In genomic region chr10:111509103-111509784, GRCm38 (mm10) we compare ENCODE assay signal across 7 mouse cellular contexts. TPM values are rescaled to one million over a fixed set of nuclear protein-coding genes. Genes with fewer than 3 reads are reported as not detected.
DNase-seq lines count a peak whose midpoint lies in the region; ATAC-seq and TF ChIP-seq lines count a peak whose summit lies in the region.

No protein-coding gene starts in this region.

- no peaks in the 10 kb centered on the region for H3K27me3 ChIP-seq in lung, embryonic 14.5 days (ENCODE audit: insufficient read depth, low read length)
- H3K27me3 ChIP-seq in embryonic facial prominence, embryonic 14.5 days (replicated peaks; ENCODE audit: control insufficient read depth, insufficient read depth, low read length) = no peaks in the 10 kb centered on the region
- H3K27me3 ChIP-seq in intestine, embryonic 16.5 days (replicated peaks; ENCODE audit: control insufficient read depth, insufficient read depth, low read length) = no peaks in the 10 kb centered on the region
- H3K27me3 ChIP-seq in neural tube, embryonic 13.5 days = no peaks in the 10 kb centered on the region

- no peaks in the 10 kb centered on the region for H3K9me3 ChIP-seq in lung, embryonic 14.5 days (ENCODE audit: low read depth, low read length)
- no peaks in the 10 kb centered on the region for H3K9me3 ChIP-seq in embryonic facial prominence, embryonic 14.5 days (ENCODE audit: control insufficient read depth, low read length)
- no peaks in the 10 kb centered on the region for H3K9me3 ChIP-seq in intestine, embryonic 16.5 days (ENCODE audit: control insufficient read depth, low read length)
- H3K9me3 ChIP-seq in neural tube, embryonic 13.5 days = no peaks in the 10 kb centered on the region

- peak overlapping the region; percentile 91 for H3K4me3 ChIP-seq in lung, embryonic 14.5 days (ENCODE audit: low read depth, low read length)
- H3K4me3 ChIP-seq in lung, adult 2 months (replicated peaks; ENCODE audit: extremely low read depth, low read depth, low read length) = no peak overlapping the region
- peak overlapping the region; percentile 83 for H3K4me3 ChIP-seq in embryonic facial prominence, embryonic 14.5 days (ENCODE audit: low read depth, low read length)
- H3K4me3 ChIP-seq in intestine, embryonic 16.5 days (ENCODE audit: low read length) = peak overlapping the region; percentile 66
- peak overlapping the region; percentile 66 for H3K4me3 ChIP-seq in neural tube, embryonic 13.5 days

- H3K4me2 ChIP-seq in lung, embryonic 14.5 days = peak overlapping the region; percentile 83
- H3K4me2 ChIP-seq in embryonic facial prominence, embryonic 14.5 days (ENCODE audit: low read depth, low read length) = peak overlapping the region; percentile 96
- H3K4me2 ChIP-seq in intestine, embryonic 16.5 days (ENCODE audit: low read depth, low read length) = peak overlapping the region; percentile 65
- H3K4me2 ChIP-seq in neural tube, embryonic 13.5 days = peak overlapping the region; percentile 72

- H3K36me3 ChIP-seq in lung, embryonic 14.5 days (ENCODE audit: insufficient read depth) = peaks cover 17% of the 10 kb centered on the region; the same call in 1 of the 2 replicates
- H3K36me3 ChIP-seq in embryonic facial prominence, embryonic 14.5 days (ENCODE audit: control insufficient read depth, insufficient read depth, low read length) = no peaks in the 10 kb centered on the region
- no peaks in the 10 kb centered on the region for H3K36me3 ChIP-seq in intestine, embryonic 16.5 days (ENCODE audit: control insufficient read depth, insufficient read depth, low read length)
- H3K36me3 ChIP-seq in neural tube, embryonic 13.5 days = no peaks in the 10 kb centered on the region

- no peak for TF ChIP-seq POLR2A in lung, adult 2 months (IDR thresholded peaks at IDR 0.05; ENCODE audit: borderline replicate concordance, extremely low read depth, low read depth, low read length)

- peak; percentile 44 for DNase-seq in lung, embryonic 14.5 days
- DNase-seq in lung, adult 2 months = no peak
- no peak for DNase-seq in embryonic facial prominence, embryonic 14.5 days (ENCODE audit: low spot score)
- no peak for DNase-seq in layer of hippocampus, adult 9-10 months (ENCODE audit: low spot score)
- DNase-seq in MN1 (ENCODE audit: low spot score) = no peak

- peak overlapping the region; percentile 96 for H3K27ac ChIP-seq in lung, embryonic 14.5 days (ENCODE audit: low read depth)
- peak overlapping the region; percentile 91; the same call in 1 of the 2 replicates for H3K27ac ChIP-seq in embryonic facial prominence, embryonic 14.5 days (replicated peaks; ENCODE audit: low read depth, low read length)
- peak overlapping the region; percentile 17; the same call in 1 of the 2 replicates for H3K27ac ChIP-seq in intestine, embryonic 16.5 days (ENCODE audit: low read length)
- peak overlapping the region; percentile 96 for H3K27ac ChIP-seq in neural tube, embryonic 13.5 days (replicated peaks)

- no peak for ATAC-seq in lung, embryonic 14.5 days (ENCODE audit: insufficient read depth)
- ATAC-seq in embryonic facial prominence, embryonic 14.5 days (ENCODE audit: low read depth) = no peak
- no peak for ATAC-seq in intestine, embryonic 16.5 days
- ATAC-seq in neural tube, embryonic 13.5 days (ENCODE audit: low read depth) = no peak

- peak overlapping the region; percentile 95 for H3K9ac ChIP-seq in lung, embryonic 14.5 days
- peak overlapping the region; percentile 90 for H3K9ac ChIP-seq in embryonic facial prominence, embryonic 14.5 days (ENCODE audit: low read depth, low read length)
- H3K9ac ChIP-seq in intestine, embryonic 16.5 days (ENCODE audit: low read depth, low read length) = peak overlapping the region; percentile 43; the same call in 1 of the 2 replicates
- peak overlapping the region; percentile 92 for H3K9ac ChIP-seq in neural tube, embryonic 13.5 days

- TF ChIP-seq CTCF in lung, embryonic 14.5 days (IDR thresholded peaks at IDR 0.05; ENCODE audit: low read depth) = no peak
- TF ChIP-seq CTCF in lung, adult 2 months (IDR thresholded peaks at IDR 0.05; ENCODE audit: insufficient read depth, low read length) = no peak

- WGBS in lung, embryonic 14.5 days = 10% methylated on average over 8 of the region's 8 CpGs
- WGBS in lung, adult 2 months = 50% methylated on average over 8 of the region's 8 CpGs
- 16% methylated on average over 8 of the region's 8 CpGs for WGBS in embryonic facial prominence, embryonic 14.5 days
- WGBS in intestine, embryonic 16.5 days = 25% methylated on average over 8 of the region's 8 CpGs
- WGBS in neural tube, embryonic 13.5 days = 29% methylated on average over 8 of the region's 8 CpGs

- peaks cover 31% of the 10 kb centered on the region for H3K4me1 ChIP-seq in lung, embryonic 14.5 days (ENCODE audit: insufficient read depth)
- H3K4me1 ChIP-seq in lung, adult 2 months (ENCODE audit: control insufficient read depth, insufficient read depth, low read length) = peaks cover 5% of the 10 kb centered on the region
- H3K4me1 ChIP-seq in embryonic facial prominence, embryonic 14.5 days (ENCODE audit: control insufficient read depth, insufficient read depth, low read length) = peaks cover 18% of the 10 kb centered on the region; the same call in 1 of the 2 replicates
- H3K4me1 ChIP-seq in intestine, embryonic 16.5 days (ENCODE audit: control insufficient read depth, insufficient read depth, low read length) = peaks cover 15% of the 10 kb centered on the region
- peaks cover 34% of the 10 kb centered on the region for H3K4me1 ChIP-seq in neural tube, embryonic 13.5 days (replicated peaks)

RNA-seq across cellular contexts. Expression of gene Phlda1, which starts 3.2 kb away (rescaled TPM):
- 134 and 137 TPM in 2 replicates for polyA plus RNA-seq in lung, embryonic 14.5 days (2014; fragmentation: Nextera tagmentation; extraction: Ambion mirVana)
- 32.7 and 54.1 TPM in 2 replicates for polyA plus RNA-seq in lung, adult 2 months (2012; rRNA removed)
- polyA plus RNA-seq in embryonic facial prominence, embryonic 14.5 days (2014; fragmentation: Nextera tagmentation; extraction: Ambion mirVana) = 36.2 and 43.6 TPM in 2 replicates
- 31.9 and 32.2 TPM in 2 replicates for polyA plus RNA-seq in intestine, embryonic 16.5 days (2015; fragmentation: Nextera tagmentation; extraction: Ambion mirVana)
- polyA plus RNA-seq in neural tube, embryonic 13.5 days (2015; fragmentation: Nextera tagmentation; extraction: Ambion mirVana) = 101 and 106 TPM in 2 replicates

RNA-seq across cellular contexts. Expression of gene Nap1l1, which starts 36.2 kb away (rescaled TPM):
- polyA plus RNA-seq in lung, embryonic 14.5 days (2014; fragmentation: Nextera tagmentation; extraction: Ambion mirVana) = 301 and 316 TPM in 2 replicates
- 10.8 and 20.7 TPM in 2 replicates for polyA plus RNA-seq in lung, adult 2 months (2012; rRNA removed)
- polyA plus RNA-seq in embryonic facial prominence, embryonic 14.5 days (2014; fragmentation: Nextera tagmentation; extraction: Ambion mirVana) = 234 and 242 TPM in 2 replicates
- 118 and 140 TPM in 2 replicates for polyA plus RNA-seq in intestine, embryonic 16.5 days (2015; fragmentation: Nextera tagmentation; extraction: Ambion mirVana)
- 195 and 201 TPM in 2 replicates for polyA plus RNA-seq in neural tube, embryonic 13.5 days (2015; fragmentation: Nextera tagmentation; extraction: Ambion mirVana)

Comparison
In these comparisons a context has a peak if more than half of its experiments do, and no peak if none do; other contexts are left out.
1. H3K27ac ChIP-seq: peak in every context shown above with its lines; median percentile 96 in lung, embryonic 14.5 days; 96 in neural tube, embryonic 13.5 days; 91 in embryonic facial prominence, embryonic 14.5 days; 17 in intestine, embryonic 16.5 days.
2. H3K9ac ChIP-seq: peak in every context shown above with its lines; median percentile 95 in lung, embryonic 14.5 days; 92 in neural tube, embryonic 13.5 days; 90 in embryonic facial prominence, embryonic 14.5 days; 43 in intestine, embryonic 16.5 days.